Mouse (Mus musculus) liver, embryonic 14.5 days (tissue): ENCODE results near the gene 4931400O07Rik.

Source experiments
- CTCF ChIP-seq: IDR thresholded peaks from 2 replicates; pipeline ENCODE4 v1.5.1; 2016; ENCODE audit warnings: antibody characterized with exemption, low read depth, control low read depth
- EP300 ChIP-seq: IDR thresholded peaks from 2 replicates; pipeline ENCODE4 v1.6.1; 2016; ENCODE audit warnings: antibody characterized with exemption, low read depth

- TF ChIP-seq CTCF (no peak), EP300 (no peak)
These were observed at the start of gene 4931400O07Rik for GRCm38 (mm10) chrX:62467691-62468090.
